Mouse (Mus musculus): ENCODE results near the gene Gpr19.

DNA sequence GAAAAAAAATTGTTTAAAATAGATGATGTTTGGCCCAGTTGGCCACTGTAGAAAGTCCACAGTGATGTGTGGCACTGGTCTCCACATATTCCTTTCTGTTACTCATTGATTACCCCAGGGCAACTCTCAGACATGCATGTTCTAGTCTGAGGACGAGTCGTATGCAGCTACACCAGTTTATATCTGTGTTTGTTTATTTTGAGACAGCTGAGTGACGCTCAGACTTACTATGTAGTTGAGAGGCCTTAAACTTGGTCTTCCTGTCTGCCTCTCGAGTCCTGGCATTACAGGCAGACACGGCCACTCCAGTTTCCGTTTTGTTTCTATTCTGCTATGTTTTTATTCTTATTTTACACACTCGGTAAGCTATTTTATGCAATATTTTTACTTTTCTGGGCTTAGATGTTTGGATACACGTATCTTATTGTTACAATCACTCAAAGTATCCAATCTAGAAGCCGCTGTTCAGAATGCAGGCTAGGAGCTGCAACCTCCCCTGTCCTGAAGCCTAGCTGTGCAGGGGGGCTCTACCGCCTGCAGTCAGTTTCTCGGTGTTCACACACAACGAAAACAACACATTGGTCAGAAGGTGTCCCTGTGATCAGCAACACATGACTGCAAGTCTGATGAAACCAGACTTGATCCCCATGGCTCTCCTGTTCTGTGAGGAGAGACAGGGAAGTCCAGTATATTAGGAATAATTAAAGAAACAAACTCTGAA, 34.3 kb upstream of the Gpr19 start:
- TF ChIP-seq POLR2A (IDR thresholded peaks at IDR 0.05; ENCODE audit: insufficient read depth, low read length) (no peak), CTCF (IDR thresholded peaks at IDR 0.05; ENCODE audit: low read depth, low read length) (no peak)
